Mouse (Mus musculus): Measurements from ENCODE around the gene Rabgef1.

- TF ChIP-seq CTCF (IDR thresholded peaks at IDR 0.05; ENCODE audit: low read depth, low read length) (no peak), POLR2A (IDR thresholded peaks at IDR 0.05; ENCODE audit: extremely low read depth, insufficient read depth, low read length) (no peak)
These were observed 33.9 kb downstream of the Rabgef1 start for GRCm38 (mm10) chr5:130205441-130206023.
